ENCODE assay signal across 8 mouse cellular contexts in genomic region chr12:110888606-110889005, GRCm38 (mm10). TPM values are rescaled to one million over a fixed set of nuclear protein-coding genes. Genes with fewer than 3 reads are reported as not detected.
DNase-seq lines count a peak whose midpoint lies in the region; ATAC-seq and TF ChIP-seq lines count a peak whose summit lies in the region.

No protein-coding gene starts in this region.

- H3K27ac ChIP-seq in liver, adult 2 months (replicated peaks; ENCODE audit: insufficient read depth, low read depth, low read length): no peak overlapping the region
- H3K27ac ChIP-seq in bone marrow, adult 2 months (ENCODE audit: control insufficient read depth, insufficient read depth, low read depth, low read length, poor library complexity): peak overlapping the region; percentile 32; the same call in 1 of the 2 replicates
- 0 out of 2 replicates have a peak overlapping the region, but pooled peaks have one; percentile 2 for H3K27ac ChIP-seq in forebrain, embryonic 11.5 days (ENCODE audit: low read depth, low read length)
- peak overlapping the region; percentile 70 for H3K27ac ChIP-seq in liver, embryonic 15.5 days (replicated peaks)
- H3K27ac ChIP-seq in stomach, embryonic 16.5 days (ENCODE audit: low read length): no peak overlapping the region

- H3K4me3 ChIP-seq in liver, adult 2 months (ENCODE audit: insufficient read depth, low read depth, low read length): peak overlapping the region; percentile 73
- peak overlapping the region; percentile 95 for H3K4me3 ChIP-seq in bone marrow, adult 2 months (replicated peaks; ENCODE audit: control insufficient read depth, low read depth, low read length)
- H3K4me3 ChIP-seq in forebrain, embryonic 11.5 days (ENCODE audit: low read depth, low read length): peak overlapping the region; percentile 84
- peak overlapping the region; percentile 95 for H3K4me3 ChIP-seq in liver, embryonic 15.5 days (replicated peaks)
- peak overlapping the region; percentile 86 for H3K4me3 ChIP-seq in stomach, embryonic 16.5 days (replicated peaks; ENCODE audit: low read length)

- H3K4me1 ChIP-seq in liver, adult 2 months (ENCODE audit: control insufficient read depth, insufficient read depth, low read length): peaks cover 11% of the 10 kb centered on the region
- peaks cover 2% of the 10 kb centered on the region for H3K4me1 ChIP-seq in bone marrow, adult 2 months (ENCODE audit: control insufficient read depth, insufficient read depth, low read length)
- peaks cover 5% of the 10 kb centered on the region; the same call in 1 of the 2 replicates for H3K4me1 ChIP-seq in forebrain, embryonic 11.5 days (replicated peaks; ENCODE audit: control insufficient read depth, insufficient read depth, low read length)
- peaks cover 66% of the 10 kb centered on the region for H3K4me1 ChIP-seq in liver, embryonic 15.5 days (replicated peaks)
- peaks cover 18% of the 10 kb centered on the region for H3K4me1 ChIP-seq in stomach, embryonic 16.5 days (ENCODE audit: control insufficient read depth, insufficient read depth, low read length)

- H3K36me3 ChIP-seq in liver, adult 2 months (ENCODE audit: control insufficient read depth, insufficient read depth, low read length): no peaks in the 10 kb centered on the region
- no peaks in the 10 kb centered on the region for H3K36me3 ChIP-seq in forebrain, embryonic 11.5 days (ENCODE audit: control insufficient read depth, insufficient read depth, low read length)
- H3K36me3 ChIP-seq in liver, embryonic 15.5 days (replicated peaks): peaks cover 4% of the 10 kb centered on the region; the same call in 1 of the 2 replicates
- no peaks in the 10 kb centered on the region for H3K36me3 ChIP-seq in stomach, embryonic 16.5 days (ENCODE audit: control insufficient read depth, insufficient read depth, low read length)

- ATAC-seq in forebrain, embryonic 11.5 days (replicated peaks; ENCODE audit: low FRiP score): no peak; the same call in 1 of the 2 replicates
- ATAC-seq in liver, embryonic 15.5 days (ENCODE audit: insufficient read depth): peak; percentile 8
- ATAC-seq in stomach, embryonic 16.5 days (ENCODE audit: insufficient read depth, low FRiP score): no peak; the same call in 1 of the 2 replicates

- H3K9me3 ChIP-seq in forebrain, embryonic 11.5 days (ENCODE audit: control insufficient read depth, low read length): no peaks in the 10 kb centered on the region
- no peaks in the 10 kb centered on the region for H3K9me3 ChIP-seq in liver, embryonic 15.5 days (replicated peaks)
- H3K9me3 ChIP-seq in stomach, embryonic 16.5 days (replicated peaks; ENCODE audit: control insufficient read depth, low read length): no peaks in the 10 kb centered on the region

- H3K27me3 ChIP-seq in liver, adult 2 months (ENCODE audit: control insufficient read depth, insufficient read depth, low read length): no peaks in the 10 kb centered on the region
- H3K27me3 ChIP-seq in forebrain, embryonic 11.5 days (ENCODE audit: control insufficient read depth, insufficient read depth, low read length): no peaks in the 10 kb centered on the region
- no peaks in the 10 kb centered on the region for H3K27me3 ChIP-seq in liver, embryonic 15.5 days
- no peaks in the 10 kb centered on the region for H3K27me3 ChIP-seq in stomach, embryonic 16.5 days (ENCODE audit: control insufficient read depth, insufficient read depth, low read length)

- TF ChIP-seq POLR2A in liver, adult 2 months (IDR thresholded peaks at IDR 0.05; ENCODE audit: extremely low read depth, insufficient read depth, low read length): 0 out of 2 replicates have a peak, but pooled peaks have one; percentile 3
- TF ChIP-seq POLR2A in bone marrow, adult 2 months (IDR thresholded peaks at IDR 0.05; ENCODE audit: borderline replicate concordance, control insufficient read depth, low read depth, low read length): no peak

- WGBS in liver, adult 2 months: under 1% methylated on average over 25 of the region's 25 CpGs
- under 1% methylated on average over 25 of the region's 25 CpGs for WGBS in bone marrow, adult 2 months
- WGBS in forebrain, embryonic 11.5 days: under 1% methylated on average over 25 of the region's 25 CpGs
- WGBS in liver, embryonic 15.5 days (ENCODE audit: insufficient replicate concordance): 0% methylated on average over 25 of the region's 25 CpGs
- WGBS in stomach, embryonic 16.5 days: under 1% methylated on average over 25 of the region's 25 CpGs

- DNase-seq in liver, adult 2 months (ENCODE audit: extremely low read depth, low read depth, low spot score): no peak
- DNase-seq in liver: no peak
- DNase-seq in forebrain, embryonic 11.5 days (ENCODE audit: low spot score): no peak
- DNase-seq in testis, postnatal 14 days (ENCODE audit: low spot score): no peak
- no peak for DNase-seq in urinary bladder, postnatal 36 days (ENCODE audit: low spot score in 2 of 2)

- no peak for TF ChIP-seq CTCF in liver, adult 2 months (IDR thresholded peaks at IDR 0.05; ENCODE audit: low read depth, low read length)
- TF ChIP-seq CTCF in bone marrow, adult 2 months (IDR thresholded peaks at IDR 0.05; ENCODE audit: control insufficient read depth, insufficient read depth, low read length): no peak

- H3K79me2 ChIP-seq in liver, adult 2 months (ENCODE audit: control insufficient read depth, insufficient read depth, low read length): peaks cover 20% of the 10 kb centered on the region; the same call in 1 of the 2 replicates

- H3K9ac ChIP-seq in liver, adult 2 months (ENCODE audit: low read depth, low read length): peak overlapping the region; percentile 77
- peak overlapping the region; percentile 71 for H3K9ac ChIP-seq in forebrain, embryonic 11.5 days (ENCODE audit: low read length)
- peak overlapping the region; percentile 84 for H3K9ac ChIP-seq in liver, embryonic 15.5 days
- peak overlapping the region; percentile 89 for H3K9ac ChIP-seq in stomach, embryonic 16.5 days (ENCODE audit: low read length)

- H3K4me2 ChIP-seq in forebrain, embryonic 11.5 days (ENCODE audit: low read depth, low read length, severe bottlenecking): peak overlapping the region; percentile 96
- peak overlapping the region; percentile 97 for H3K4me2 ChIP-seq in liver, embryonic 15.5 days
- peak overlapping the region; percentile 90 for H3K4me2 ChIP-seq in stomach, embryonic 16.5 days (ENCODE audit: low read depth, low read length)

RNA-seq across cellular contexts. Expression of gene Cinp, which starts 0.3 kb away (rescaled TPM):
- total RNA-seq in liver, adult 2 months (2014; rRNA removed): 20.4 and 20.8 TPM in 2 replicates
- polyA plus RNA-seq in liver, adult 2 months (2012; rRNA removed): 22.5 and 23.1 TPM in 2 replicates
- 30.1 and 37.1 TPM in 2 replicates for polyA plus RNA-seq in bone marrow, adult 2 months (2011; ENCODE audit: insufficient read depth, insufficient read length, low replicate concordance, missing spikeins)
- polyA plus RNA-seq in forebrain, embryonic 11.5 days (2014; fragmentation: Nextera tagmentation; extraction: Ambion mirVana): 92.7 and 96.0 TPM in 2 replicates
- 49.9 and 56.6 TPM in 2 replicates for polyA plus RNA-seq in liver, embryonic 15.5 days (2015; fragmentation: Nextera tagmentation; extraction: Ambion mirVana)
- polyA plus RNA-seq in stomach, embryonic 16.5 days (2015; fragmentation: Nextera tagmentation; extraction: Ambion mirVana): 74.8 and 78.4 TPM in 2 replicates

RNA-seq across cellular contexts. Expression of gene Tecpr2, which starts 0.5 kb away (rescaled TPM):
- total RNA-seq in liver, adult 2 months (2014; rRNA removed): 2.5 and 3.0 TPM in 2 replicates
- 3.2 and 3.8 TPM in 2 replicates for polyA plus RNA-seq in liver, adult 2 months (2012; rRNA removed)
- 3.6 and 6.1 TPM in 2 replicates for polyA plus RNA-seq in bone marrow, adult 2 months (2011; ENCODE audit: insufficient read depth, insufficient read length, low replicate concordance, missing spikeins)
- polyA plus RNA-seq in forebrain, embryonic 11.5 days (2014; fragmentation: Nextera tagmentation; extraction: Ambion mirVana): 6.0 and 6.6 TPM in 2 replicates
- 1.6 and 1.8 TPM in 2 replicates for polyA plus RNA-seq in liver, embryonic 15.5 days (2015; fragmentation: Nextera tagmentation; extraction: Ambion mirVana)
- 4.2 and 4.3 TPM in 2 replicates for polyA plus RNA-seq in stomach, embryonic 16.5 days (2015; fragmentation: Nextera tagmentation; extraction: Ambion mirVana)

RNA-seq across cellular contexts. Expression of gene Zfp839, which starts 38.6 kb away (rescaled TPM):
- 4.0 TPM in 2 replicates for total RNA-seq in liver, adult 2 months (2014; rRNA removed)
- polyA plus RNA-seq in liver, adult 2 months (2012; rRNA removed): 3.1 and 4.8 TPM in 2 replicates
- polyA plus RNA-seq in bone marrow, adult 2 months (2011; ENCODE audit: insufficient read depth, insufficient read length, low replicate concordance, missing spikeins): 2.1 and 6.7 TPM in 2 replicates
- 3.4 and 4.6 TPM in 2 replicates for polyA plus RNA-seq in forebrain, embryonic 11.5 days (2014; fragmentation: Nextera tagmentation; extraction: Ambion mirVana)
- 1.7 and 1.8 TPM in 2 replicates for polyA plus RNA-seq in liver, embryonic 15.5 days (2015; fragmentation: Nextera tagmentation; extraction: Ambion mirVana)
- polyA plus RNA-seq in stomach, embryonic 16.5 days (2015; fragmentation: Nextera tagmentation; extraction: Ambion mirVana): 4.4 and 4.6 TPM in 2 replicates

RNA-seq across cellular contexts. Expression of gene Mok, which starts 47.9 kb away (rescaled TPM):
- total RNA-seq in liver, adult 2 months (2014; rRNA removed): 0.07 and 0.18 TPM in 2 replicates
- polyA plus RNA-seq in liver, adult 2 months (2012; rRNA removed): 0.20 TPM in 1 of 2 replicates, not detected in the other
- polyA plus RNA-seq in bone marrow, adult 2 months (2011; ENCODE audit: insufficient read depth, insufficient read length, low replicate concordance, missing spikeins): not detected in 2 replicates
- 12.5 and 14.1 TPM in 2 replicates for polyA plus RNA-seq in forebrain, embryonic 11.5 days (2014; fragmentation: Nextera tagmentation; extraction: Ambion mirVana)
- polyA plus RNA-seq in liver, embryonic 15.5 days (2015; fragmentation: Nextera tagmentation; extraction: Ambion mirVana): 0.22 TPM in 2 replicates
- polyA plus RNA-seq in stomach, embryonic 16.5 days (2015; fragmentation: Nextera tagmentation; extraction: Ambion mirVana): 2.2 and 2.9 TPM in 2 replicates

Comparison
In these comparisons a context has a peak if more than half of its experiments do, and no peak if none do; other contexts are left out.
1. H3K27ac ChIP-seq: peak in bone marrow, adult 2 months (single experiment), forebrain, embryonic 11.5 days (single experiment) and liver, embryonic 15.5 days (single experiment); none in liver, adult 2 months (single experiment) and stomach, embryonic 16.5 days (single experiment).
2. Peak in every context shown above with its lines, with median percentiles within 50 percentile points of each other: H3K4me3 ChIP-seq, H3K9ac ChIP-seq and H3K4me2 ChIP-seq.